Mouse (Mus musculus): ENCODE results near the gene Prune2.

DNA sequence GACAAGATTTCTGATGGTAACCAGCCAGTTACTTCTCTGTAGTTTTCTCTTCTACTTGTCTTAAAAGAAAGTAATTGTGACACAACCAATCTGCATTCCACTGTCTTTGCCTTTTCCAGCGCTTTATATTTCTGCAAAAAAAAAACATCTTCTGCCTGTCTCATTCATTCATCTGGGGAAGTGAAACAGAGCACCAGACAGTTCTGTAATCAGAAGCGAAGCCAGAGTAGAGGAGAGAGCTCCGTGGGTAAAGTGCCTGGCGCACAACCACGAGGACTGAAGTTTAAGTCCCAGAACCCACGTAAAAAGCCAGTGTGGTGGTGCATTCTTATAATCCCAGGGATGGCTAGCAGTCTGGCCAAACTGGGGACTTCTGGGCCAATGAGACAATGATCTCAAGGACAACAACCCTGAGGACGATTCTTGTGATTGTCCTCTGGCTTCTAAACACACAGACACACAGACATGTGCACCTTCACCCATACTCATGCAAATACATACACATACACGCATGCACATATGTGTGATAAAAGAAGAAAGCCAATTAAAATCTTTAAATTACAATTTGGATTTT, 291.5 kb downstream of the Prune2 start:
- TF ChIP-seq CTCF (IDR thresholded peaks at IDR 0.05; ENCODE audit: control insufficient read depth, insufficient read depth, insufficient read length) (no peak), MAX (IDR thresholded peaks at IDR 0.05) (no peak), CEBPB (IDR thresholded peaks at IDR 0.05; ENCODE audit: low read depth) (no peak), MYOD1 (IDR thresholded peaks at IDR 0.05; ENCODE audit: control insufficient read depth, insufficient read length, low read depth) (no peak)
